Mouse (Mus musculus) 3134 (cell line): ENCODE data around the gene Copg1.
A peak's percentile ranks its signal among the peaks of the same experiment; 100 is the strongest.

Experiments
- DNase-seq: peaks from one replicate; pipeline ENCODE4 v3.0.0-alpha.2; 2011; ENCODE audit warnings: low spot score; ENCODE audit not compliant: insufficient read length; ENCODE audit errors: extremely low read depth

Copg1 gene

GRCm38 (mm10) chr6:87875083-87875482 lies 12.5 kb upstream of the Copg1 start:
- DNase-seq, result peak; percentile 81

- DNase-seq, result no peak
These were observed 12.1 kb upstream of the Copg1 start for GRCm38 (mm10) chr6:87875562-87875961.

GRCm38 (mm10) chr6:87876068-87876643 lies 11.5 kb upstream of the Copg1 start:
- DNase-seq, result no peak

- DNase-seq, result no peak
These were observed 8.6 kb upstream of the Copg1 start for GRCm38 (mm10) chr6:87879010-87879409.

- no peak for DNase-seq
These were observed 8.0 kb upstream of the Copg1 start for GRCm38 (mm10) chr6:87879628-87880027.

- DNase-seq, result no peak
These were observed 5.4 kb upstream of the Copg1 start for GRCm38 (mm10) chr6:87882221-87882620.

GRCm38 (mm10) chr6:87882816-87883215 lies 4.8 kb upstream of the Copg1 start:
- DNase-seq, result peak; percentile 48

GRCm38 (mm10) chr6:87886721-87887120 lies 893 bp upstream of the Copg1 start:
- no peak for DNase-seq

- no peak for DNase-seq
These were observed 6.3 kb downstream of the Copg1 start for GRCm38 (mm10) chr6:87893931-87894330.

- no peak for DNase-seq
These were observed 10.4 kb downstream of the Copg1 start for GRCm38 (mm10) chr6:87898028-87898427.

- no peak for DNase-seq
These were observed 19.0 kb downstream of the Copg1 start for GRCm38 (mm10) chr6:87906632-87907031.

GRCm38 (mm10) chr6:87909181-87909580 lies 21.6 kb downstream of the Copg1 start:
- DNase-seq, result no peak

GRCm38 (mm10) chr6:87911559-87911958 lies 23.9 kb downstream of the Copg1 start:
- no peak for DNase-seq

- DNase-seq, result peak; percentile 91
These were observed 26.2 kb downstream of the Copg1 start, which contains the start of gene Hmces for GRCm38 (mm10) chr6:87913661-87914325. Gene Hmces, plus strand, starts transcription at chr6:87913935.

GRCm38 (mm10) chr6:87914326-87915102 lies 26.9 kb downstream of the Copg1 start:
- DNase-seq, result no peak

GRCm38 (mm10) chr6:87915939-87916338 lies 28.3 kb downstream of the Copg1 start:
- peak; percentile 22 for DNase-seq

- no peak for DNase-seq
These were observed 33.6 kb downstream of the Copg1 start for GRCm38 (mm10) chr6:87921201-87921600.

GRCm38 (mm10) chr6:87923624-87924023 lies 36.0 kb downstream of the Copg1 start:
- DNase-seq, result no peak

- no peak for DNase-seq
These were observed 47.4 kb downstream of the Copg1 start for GRCm38 (mm10) chr6:87935037-87935436.

GRCm38 (mm10) chr6:87937178-87937788 lies 49.7 kb downstream of the Copg1 start:
- DNase-seq, result no peak

- DNase-seq, result no peak
These were observed 51.3 kb downstream of the Copg1 start for GRCm38 (mm10) chr6:87938941-87939340.
